Mouse (Mus musculus): Measurements from ENCODE around the gene Fat1. TPM values are rescaled to one million over a fixed set of nuclear protein-coding genes. Genes with fewer than 3 reads are reported as not detected.

Gene Fat1
- polyA plus RNA-seq, 1 experiment = 1.4 TPM

- H3K27ac ChIP-seq (ENCODE audit: insufficient read depth, low read depth, low read length) = no peak overlapping the region
- H3K4me3 ChIP-seq (ENCODE audit: insufficient read depth, low read length) = no peak overlapping the region
- no peaks in the 10 kb centered on the region for H3K4me1 ChIP-seq (ENCODE audit: control insufficient read depth, insufficient read depth, low read length)
- TF ChIP-seq CTCF (IDR thresholded peaks at IDR 0.05; ENCODE audit: low read depth, low read length) = no peak
- TF ChIP-seq POLR2A (IDR thresholded peaks at IDR 0.05; ENCODE audit: borderline replicate concordance, low read depth, low read length) = no peak
Observed at GRCm38 (mm10) chr8:44998275-44998674, 63.0 kb downstream of the Fat1 start.

DNA sequence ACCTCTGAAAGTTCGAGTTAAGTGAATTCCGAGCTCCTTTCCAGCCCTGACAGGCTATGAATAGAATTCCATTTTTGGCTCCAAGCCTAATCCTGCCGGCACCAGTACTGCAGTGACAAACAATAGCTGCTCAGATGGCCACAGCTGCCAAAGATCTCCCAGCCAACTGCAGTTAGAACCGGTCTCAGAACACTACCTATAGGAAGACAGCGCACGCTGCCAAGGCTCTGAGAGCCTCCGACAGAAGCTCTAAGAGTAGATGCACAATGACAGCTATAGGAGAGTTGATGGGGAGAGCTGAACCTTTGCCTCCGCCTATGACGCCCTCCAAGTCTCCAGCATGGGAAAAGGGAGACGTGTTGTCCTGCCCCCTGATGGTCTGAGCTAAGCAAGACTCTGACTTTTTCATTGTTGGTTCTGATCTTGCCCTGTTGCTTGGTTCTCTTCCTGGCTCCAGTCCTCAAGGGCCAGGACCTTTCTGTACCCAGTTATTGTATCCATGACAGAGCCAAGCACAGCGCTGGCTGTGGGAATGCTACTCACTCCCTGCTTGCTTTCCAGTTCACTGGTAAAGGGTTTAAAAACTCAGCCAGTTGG is 63.5 kb downstream of the Fat1 start:
- Histone ChIP-seq H3K4me1 (ENCODE audit: control insufficient read depth, insufficient read depth, low read length) (no peaks in the 10 kb centered on the region), H3K27ac (ENCODE audit: insufficient read depth, low read depth, low read length) (no peak overlapping the region), H3K4me3 (ENCODE audit: insufficient read depth, low read length) (no peak overlapping the region)
- no peak for TF ChIP-seq POLR2A (IDR thresholded peaks at IDR 0.05; ENCODE audit: borderline replicate concordance, low read depth, low read length)
- TF ChIP-seq CTCF (IDR thresholded peaks at IDR 0.05; ENCODE audit: low read depth, low read length) = no peak

GRCm38 (mm10) chr8:45001577-45002197 is 66.4 kb downstream of the Fat1 start:
- no peak for TF ChIP-seq POLR2A (IDR thresholded peaks at IDR 0.05; ENCODE audit: borderline replicate concordance, low read depth, low read length)
- TF ChIP-seq CTCF (IDR thresholded peaks at IDR 0.05; ENCODE audit: low read depth, low read length) = no peak
- no peak overlapping the region for H3K4me3 ChIP-seq (ENCODE audit: insufficient read depth, low read length)
- no peak overlapping the region for H3K27ac ChIP-seq (ENCODE audit: insufficient read depth, low read depth, low read length)
- no peaks in the 10 kb centered on the region for H3K4me1 ChIP-seq (ENCODE audit: control insufficient read depth, insufficient read depth, low read length)

- no peak overlapping the region for H3K4me3 ChIP-seq (ENCODE audit: insufficient read depth, low read length)
- H3K27ac ChIP-seq (ENCODE audit: insufficient read depth, low read depth, low read length) = no peak overlapping the region
- TF ChIP-seq POLR2A (IDR thresholded peaks at IDR 0.05; ENCODE audit: borderline replicate concordance, low read depth, low read length) = no peak
- no peak for TF ChIP-seq CTCF (IDR thresholded peaks at IDR 0.05; ENCODE audit: low read depth, low read length)
- no peaks in the 10 kb centered on the region for H3K4me1 ChIP-seq (ENCODE audit: control insufficient read depth, insufficient read depth, low read length)
Observed at GRCm38 (mm10) chr8:45002686-45003085, 67.4 kb downstream of the Fat1 start.

- H3K27ac ChIP-seq (ENCODE audit: insufficient read depth, low read depth, low read length) = no peak overlapping the region
- H3K4me1 ChIP-seq (ENCODE audit: control insufficient read depth, insufficient read depth, low read length) = no peaks in the 10 kb centered on the region
- TF ChIP-seq CTCF (IDR thresholded peaks at IDR 0.05; ENCODE audit: low read depth, low read length) = no peak
- no peak for TF ChIP-seq POLR2A (IDR thresholded peaks at IDR 0.05; ENCODE audit: borderline replicate concordance, low read depth, low read length)
- no peak overlapping the region for H3K4me3 ChIP-seq (ENCODE audit: insufficient read depth, low read length)
Observed at GRCm38 (mm10) chr8:45004021-45004420, 68.8 kb downstream of the Fat1 start.

GRCm38 (mm10) chr8:45010685-45011084 is 75.4 kb downstream of the Fat1 start:
- no peak overlapping the region for H3K27ac ChIP-seq (ENCODE audit: insufficient read depth, low read depth, low read length)
- TF ChIP-seq POLR2A (IDR thresholded peaks at IDR 0.05; ENCODE audit: borderline replicate concordance, low read depth, low read length) (no peak), CTCF (IDR thresholded peaks at IDR 0.05; ENCODE audit: low read depth, low read length) (no peak)
- no peak overlapping the region for H3K4me3 ChIP-seq (ENCODE audit: insufficient read depth, low read length)
- H3K4me1 ChIP-seq (ENCODE audit: control insufficient read depth, insufficient read depth, low read length) = no peaks in the 10 kb centered on the region

GRCm38 (mm10) chr8:45011774-45012173 is 76.5 kb downstream of the Fat1 start:
- TF ChIP-seq POLR2A (IDR thresholded peaks at IDR 0.05; ENCODE audit: borderline replicate concordance, low read depth, low read length) = no peak
- no peak for TF ChIP-seq CTCF (IDR thresholded peaks at IDR 0.05; ENCODE audit: low read depth, low read length)

GRCm38 (mm10) chr8:45013852-45014251 is 78.6 kb downstream of the Fat1 start:
- no peaks in the 10 kb centered on the region for H3K4me1 ChIP-seq (ENCODE audit: control insufficient read depth, insufficient read depth, low read length)
- TF ChIP-seq POLR2A (IDR thresholded peaks at IDR 0.05; ENCODE audit: borderline replicate concordance, low read depth, low read length) = no peak
- H3K4me3 ChIP-seq (ENCODE audit: insufficient read depth, low read length) = no peak overlapping the region
- no peak overlapping the region for H3K27ac ChIP-seq (ENCODE audit: insufficient read depth, low read depth, low read length)

More at GRCm38 (mm10) chr8:45011774-45012173, 76.5 kb downstream of the Fat1 start:
- Histone ChIP-seq H3K4me3 (ENCODE audit: insufficient read depth, low read length) (no peak overlapping the region), H3K4me1 (ENCODE audit: control insufficient read depth, insufficient read depth, low read length) (no peaks in the 10 kb centered on the region), H3K27ac (ENCODE audit: insufficient read depth, low read depth, low read length) (no peak overlapping the region)

- TF ChIP-seq CTCF (IDR thresholded peaks at IDR 0.05; ENCODE audit: low read depth, low read length) = no peak
- TF ChIP-seq POLR2A (IDR thresholded peaks at IDR 0.05; ENCODE audit: borderline replicate concordance, low read depth, low read length) = no peak
- no peak overlapping the region for H3K4me3 ChIP-seq (ENCODE audit: insufficient read depth, low read length)
- H3K27ac ChIP-seq (ENCODE audit: insufficient read depth, low read depth, low read length) = no peak overlapping the region
- H3K4me1 ChIP-seq (ENCODE audit: control insufficient read depth, insufficient read depth, low read length) = no peaks in the 10 kb centered on the region
Observed at GRCm38 (mm10) chr8:45014498-45015067, 79.3 kb downstream of the Fat1 start.

DNA sequence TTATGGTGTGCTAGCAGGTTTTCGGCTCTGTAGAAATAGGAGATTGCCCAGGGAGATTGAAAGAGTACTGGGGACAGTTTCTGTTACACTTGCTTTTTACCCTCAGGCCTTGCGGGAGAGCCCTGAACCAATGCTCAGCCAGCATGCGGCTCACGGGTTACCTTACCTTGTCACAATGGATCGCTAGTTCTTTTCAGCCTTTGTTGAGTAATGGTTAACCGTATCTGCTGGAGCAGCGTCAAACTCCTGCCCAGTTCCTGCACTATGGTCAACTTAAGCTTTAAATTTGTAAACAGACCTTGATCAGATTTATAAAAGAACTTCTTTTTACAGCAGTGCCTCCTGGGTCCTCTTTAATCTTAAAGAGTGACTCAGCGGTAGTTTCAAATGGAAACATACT is 80.6 kb downstream of the Fat1 start:
- Histone ChIP-seq H3K27ac (ENCODE audit: insufficient read depth, low read depth, low read length) (no peak overlapping the region), H3K4me3 (ENCODE audit: insufficient read depth, low read length) (no peak overlapping the region), H3K4me1 (ENCODE audit: control insufficient read depth, insufficient read depth, low read length) (no peaks in the 10 kb centered on the region)
- no peak for TF ChIP-seq POLR2A (IDR thresholded peaks at IDR 0.05; ENCODE audit: borderline replicate concordance, low read depth, low read length)
- TF ChIP-seq CTCF (IDR thresholded peaks at IDR 0.05; ENCODE audit: low read depth, low read length) = no peak
